Mouse (Mus musculus) R1 (cell line): ENCODE measurements around the gene Atp5c1.

Experiments
- DNase-seq: peaks from one replicate; pipeline ENCODE4 v3.0.0-alpha.2; 2018; ENCODE audit warnings: low read depth, low spot score

The Atp5c1 gene

GRCm38 (mm10) chr2:10080310-10081010 lies at the start of gene Atp5c1, which contains the start of gene Kin:
Atp5c1 (minus strand) TSS chr2:10080510.
Kin (plus strand) TSS chr2:10080593.
- peak; percentile 97 for DNase-seq

- DNase-seq = no peak
These were observed 48.3 kb upstream of the Atp5c1 start for GRCm38 (mm10) chr2:10128571-10128970.

- DNase-seq = no peak
These were observed 47.2 kb upstream of the Atp5c1 start for GRCm38 (mm10) chr2:10127471-10127870.

GRCm38 (mm10) chr2:10126122-10126521 lies 45.8 kb upstream of the Atp5c1 start:
- DNase-seq = no peak

GRCm38 (mm10) chr2:10121826-10122225 lies 41.5 kb upstream of the Atp5c1 start:
- no peak for DNase-seq

GRCm38 (mm10) chr2:10119276-10119675 lies 39.0 kb upstream of the Atp5c1 start:
- no peak for DNase-seq

- no peak for DNase-seq
These were observed 38.4 kb upstream of the Atp5c1 start for GRCm38 (mm10) chr2:10118751-10119150.

GRCm38 (mm10) chr2:10108535-10109189 lies 28.4 kb upstream of the Atp5c1 start:
- DNase-seq = no peak

GRCm38 (mm10) chr2:10101180-10101579 lies 20.9 kb upstream of the Atp5c1 start:
- peak; percentile 69 for DNase-seq

GRCm38 (mm10) chr2:10100471-10100870 lies 20.2 kb upstream of the Atp5c1 start:
- no peak for DNase-seq

- peak; percentile 55 for DNase-seq
These were observed 18.4 kb upstream of the Atp5c1 start for GRCm38 (mm10) chr2:10098598-10099215.

GRCm38 (mm10) chr2:10094327-10095100 lies 14.2 kb upstream of the Atp5c1 start:
- no peak for DNase-seq

GRCm38 (mm10) chr2:10087256-10087850 lies 7.0 kb upstream of the Atp5c1 start:
- DNase-seq = no peak

- DNase-seq = no peak
These were observed 2.4 kb upstream of the Atp5c1 start for GRCm38 (mm10) chr2:10082737-10083136.

GRCm38 (mm10) chr2:10081453-10082080 lies 1.3 kb upstream of the Atp5c1 start:
- DNase-seq = no peak

- no peak for DNase-seq
These were observed 483 bp downstream of the Atp5c1 start for GRCm38 (mm10) chr2:10079745-10080309.

GRCm38 (mm10) chr2:10076675-10077074 lies 3.6 kb downstream of the Atp5c1 start:
- DNase-seq = no peak

GRCm38 (mm10) chr2:10074470-10074869 lies 5.8 kb downstream of the Atp5c1 start:
- DNase-seq = no peak

- DNase-seq = no peak
These were observed 8.6 kb downstream of the Atp5c1 start for GRCm38 (mm10) chr2:10071751-10072150.

- no peak for DNase-seq
These were observed 21.5 kb downstream of the Atp5c1 start for GRCm38 (mm10) chr2:10058836-10059235.

GRCm38 (mm10) chr2:10051996-10052395 lies 28.3 kb downstream of the Atp5c1 start:
- DNase-seq = no peak
